Mouse (Mus musculus): ENCODE measurements around the gene Tbc1d22b. TPM values are rescaled to one million over a fixed set of nuclear protein-coding genes. Genes with fewer than 3 reads are reported as not detected.
A peak's percentile ranks its signal among the peaks of the same experiment; 100 is the strongest.

Gene Tbc1d22b
- polyA plus RNA-seq, 1 experiment from 2014 or later, result 27.7 TPM

DNA sequence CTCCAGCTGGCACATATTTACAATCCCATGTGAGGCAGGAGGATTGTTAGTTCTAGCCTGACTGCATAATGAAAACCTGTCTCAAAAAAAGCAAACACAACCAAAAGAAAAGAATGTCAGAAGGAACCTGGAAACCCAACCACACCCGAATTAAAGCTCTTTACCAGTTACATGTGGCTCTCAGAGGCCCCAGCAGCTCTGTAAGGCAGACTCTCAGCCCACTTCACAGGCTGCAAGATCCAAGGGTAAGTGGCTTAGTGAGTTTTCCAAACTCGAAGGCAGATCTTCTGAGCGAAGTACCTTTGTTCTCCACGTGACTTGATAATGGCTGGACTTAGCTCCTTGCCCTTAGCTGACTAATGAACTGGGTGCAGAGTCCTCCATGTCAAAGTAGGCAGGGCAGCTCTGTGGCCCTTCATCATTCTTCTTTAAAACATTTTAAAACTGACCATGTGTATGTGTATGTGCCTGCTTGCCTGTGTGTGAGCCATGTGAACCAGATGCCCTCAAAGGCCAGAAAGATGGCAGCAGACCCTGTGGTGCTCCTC is 30.1 kb downstream of the Tbc1d22b start:
- H3K4me2 ChIP-seq (ENCODE audit: low read length), result no peak overlapping the region
- WGBS, result 89% methylated on average over 4 of the region's 4 CpGs
- no peak for DNase-seq
- H3K36me3 ChIP-seq (ENCODE audit: control insufficient read depth, insufficient read depth, low read length), result peaks cover 83% of the 10 kb centered on the region
- no peaks in the 10 kb centered on the region for H3K4me1 ChIP-seq (ENCODE audit: control insufficient read depth, insufficient read depth, low read length)
- no peak overlapping the region for H3K4me3 ChIP-seq (replicated peaks; ENCODE audit: low read depth, low read length)
- H3K9ac ChIP-seq (replicated peaks; ENCODE audit: low read length), result no peak overlapping the region
- no peaks in the 10 kb centered on the region for H3K9me3 ChIP-seq (ENCODE audit: control insufficient read depth, low read length)
- H3K27ac ChIP-seq (replicated peaks; ENCODE audit: low read depth, low read length), result no peak overlapping the region
- no peaks in the 10 kb centered on the region for H3K27me3 ChIP-seq (ENCODE audit: control insufficient read depth, insufficient read depth, low read length)
- no peak for ATAC-seq (ENCODE audit: low FRiP score, low TSS enrichment)

GRCm38 (mm10) chr17:29583569-29583968 is 34.0 kb downstream of the Tbc1d22b start:
- no peak overlapping the region for H3K27ac ChIP-seq (replicated peaks; ENCODE audit: low read depth, low read length)
- WGBS, result 90% methylated on average over 5 of the region's 5 CpGs
- no peak for ATAC-seq (ENCODE audit: low FRiP score, low TSS enrichment)
- no peaks in the 10 kb centered on the region for H3K27me3 ChIP-seq (ENCODE audit: control insufficient read depth, insufficient read depth, low read length)
- no peak overlapping the region for H3K4me3 ChIP-seq (replicated peaks; ENCODE audit: low read depth, low read length)
- H3K9me3 ChIP-seq (ENCODE audit: control insufficient read depth, low read length), result no peaks in the 10 kb centered on the region
- peaks cover 50% of the 10 kb centered on the region for H3K36me3 ChIP-seq (ENCODE audit: control insufficient read depth, insufficient read depth, low read length)
- H3K9ac ChIP-seq (replicated peaks; ENCODE audit: low read length), result no peak overlapping the region
- H3K4me1 ChIP-seq (ENCODE audit: control insufficient read depth, insufficient read depth, low read length), result no peaks in the 10 kb centered on the region
- DNase-seq, result no peak
- no peak overlapping the region for H3K4me2 ChIP-seq (ENCODE audit: low read length)

- Histone ChIP-seq H3K4me2 (ENCODE audit: low read length) (no peak overlapping the region), H3K27ac (replicated peaks; ENCODE audit: low read depth, low read length) (no peak overlapping the region), H3K9me3 (ENCODE audit: control insufficient read depth, low read length) (no peaks in the 10 kb centered on the region), H3K36me3 (ENCODE audit: control insufficient read depth, insufficient read depth, low read length) (peaks cover 43% of the 10 kb centered on the region), H3K4me3 (replicated peaks; ENCODE audit: low read depth, low read length) (no peak overlapping the region), H3K27me3 (ENCODE audit: control insufficient read depth, insufficient read depth, low read length) (no peaks in the 10 kb centered on the region), H3K4me1 (ENCODE audit: control insufficient read depth, insufficient read depth, low read length) (0 out of 2 replicates have a peak, but pooled peaks cover 4% of the 10 kb centered on the region), H3K9ac (replicated peaks; ENCODE audit: low read length) (no peak overlapping the region)
- WGBS, result 87% methylated on average over 5 of the region's 5 CpGs
- DNase-seq (no peak), ATAC-seq (ENCODE audit: low FRiP score, low TSS enrichment) (no peak)
These were observed 34.7 kb downstream of the Tbc1d22b start for GRCm38 (mm10) chr17:29584306-29584705.

- Histone ChIP-seq H3K9me3 (ENCODE audit: control insufficient read depth, low read length) (no peaks in the 10 kb centered on the region), H3K4me2 (ENCODE audit: low read length) (no peak overlapping the region), H3K27ac (replicated peaks; ENCODE audit: low read depth, low read length) (no peak overlapping the region), H3K4me3 (replicated peaks; ENCODE audit: low read depth, low read length) (no peak overlapping the region), H3K27me3 (ENCODE audit: control insufficient read depth, insufficient read depth, low read length) (no peaks in the 10 kb centered on the region), H3K9ac (replicated peaks; ENCODE audit: low read length) (no peak overlapping the region), H3K4me1 (ENCODE audit: control insufficient read depth, insufficient read depth, low read length) (0 out of 2 replicates have a peak, but pooled peaks cover 5% of the 10 kb centered on the region), H3K36me3 (ENCODE audit: control insufficient read depth, insufficient read depth, low read length) (peaks cover 39% of the 10 kb centered on the region)
- WGBS, result 83% methylated on average over 3 of the region's 3 CpGs
- ATAC-seq (ENCODE audit: low FRiP score, low TSS enrichment) (no peak), DNase-seq (no peak)
These were observed 35.2 kb downstream of the Tbc1d22b start for GRCm38 (mm10) chr17:29584737-29585136.

GRCm38 (mm10) chr17:29585446-29585845 is 35.9 kb downstream of the Tbc1d22b start:
- no peak overlapping the region for H3K4me2 ChIP-seq (ENCODE audit: low read length)
- ATAC-seq (ENCODE audit: low FRiP score, low TSS enrichment) (no peak), DNase-seq (no peak)
- H3K9ac ChIP-seq (replicated peaks; ENCODE audit: low read length), result no peak overlapping the region
- no peaks in the 10 kb centered on the region for H3K27me3 ChIP-seq (ENCODE audit: control insufficient read depth, insufficient read depth, low read length)
- no peak overlapping the region for H3K27ac ChIP-seq (replicated peaks; ENCODE audit: low read depth, low read length)
- H3K4me1 ChIP-seq (ENCODE audit: control insufficient read depth, insufficient read depth, low read length), result 0 out of 2 replicates have a peak, but pooled peaks cover 5% of the 10 kb centered on the region
- no peak overlapping the region for H3K4me3 ChIP-seq (replicated peaks; ENCODE audit: low read depth, low read length)
- H3K9me3 ChIP-seq (ENCODE audit: control insufficient read depth, low read length), result no peaks in the 10 kb centered on the region
- 93% methylated on average over 6 of the region's 6 CpGs for WGBS
- H3K36me3 ChIP-seq (ENCODE audit: control insufficient read depth, insufficient read depth, low read length), result peaks cover 32% of the 10 kb centered on the region

GRCm38 (mm10) chr17:29586921-29587320 is 37.3 kb downstream of the Tbc1d22b start:
- 90% methylated on average over 9 of the region's 9 CpGs for WGBS
- H3K4me2 ChIP-seq (ENCODE audit: low read length), result no peak overlapping the region
- no peak for DNase-seq

GRCm38 (mm10) chr17:29589221-29589898 is 39.8 kb downstream of the Tbc1d22b start:
- ATAC-seq (ENCODE audit: low FRiP score, low TSS enrichment) (no peak), DNase-seq (peak; percentile 62)
- H3K9ac ChIP-seq (replicated peaks; ENCODE audit: low read length), result no peak overlapping the region
- H3K4me1 ChIP-seq (ENCODE audit: control insufficient read depth, insufficient read depth, low read length), result 0 out of 2 replicates have a peak, but pooled peaks cover 5% of the 10 kb centered on the region
- 40% methylated on average over 11 of the region's 11 CpGs for WGBS
- peaks cover 3% of the 10 kb centered on the region for H3K36me3 ChIP-seq (ENCODE audit: control insufficient read depth, insufficient read depth, low read length)
- H3K9me3 ChIP-seq (ENCODE audit: control insufficient read depth, low read length), result no peaks in the 10 kb centered on the region
- no peaks in the 10 kb centered on the region for H3K27me3 ChIP-seq (ENCODE audit: control insufficient read depth, insufficient read depth, low read length)
- no peak overlapping the region for H3K4me2 ChIP-seq (ENCODE audit: low read length)
- H3K4me3 ChIP-seq (replicated peaks; ENCODE audit: low read depth, low read length), result no peak overlapping the region
- H3K27ac ChIP-seq (replicated peaks; ENCODE audit: low read depth, low read length), result peak overlapping the region; percentile 66

More at GRCm38 (mm10) chr17:29586921-29587320, 37.3 kb downstream of the Tbc1d22b start:
- H3K4me1 ChIP-seq (ENCODE audit: control insufficient read depth, insufficient read depth, low read length), result 0 out of 2 replicates have a peak, but pooled peaks cover 5% of the 10 kb centered on the region
- no peak overlapping the region for H3K9ac ChIP-seq (replicated peaks; ENCODE audit: low read length)
- H3K27ac ChIP-seq (replicated peaks; ENCODE audit: low read depth, low read length), result no peak overlapping the region
- ATAC-seq (ENCODE audit: low FRiP score, low TSS enrichment), result no peak
- H3K4me3 ChIP-seq (replicated peaks; ENCODE audit: low read depth, low read length), result no peak overlapping the region
- H3K27me3 ChIP-seq (ENCODE audit: control insufficient read depth, insufficient read depth, low read length), result no peaks in the 10 kb centered on the region
- H3K36me3 ChIP-seq (ENCODE audit: control insufficient read depth, insufficient read depth, low read length), result peaks cover 18% of the 10 kb centered on the region
- H3K9me3 ChIP-seq (ENCODE audit: control insufficient read depth, low read length), result no peaks in the 10 kb centered on the region

GRCm38 (mm10) chr17:29595891-29596770 is 46.5 kb downstream of the Tbc1d22b start:
- Histone ChIP-seq H3K4me3 (replicated peaks; ENCODE audit: low read depth, low read length) (no peak overlapping the region), H3K27ac (replicated peaks; ENCODE audit: low read depth, low read length) (no peak overlapping the region), H3K9me3 (ENCODE audit: control insufficient read depth, low read length) (no peaks in the 10 kb centered on the region), H3K36me3 (ENCODE audit: control insufficient read depth, insufficient read depth, low read length) (peaks cover 44% of the 10 kb centered on the region), H3K9ac (replicated peaks; ENCODE audit: low read length) (no peak overlapping the region), H3K27me3 (ENCODE audit: control insufficient read depth, insufficient read depth, low read length) (no peaks in the 10 kb centered on the region), H3K4me2 (ENCODE audit: low read length) (no peak overlapping the region), H3K4me1 (ENCODE audit: control insufficient read depth, insufficient read depth, low read length) (no peaks in the 10 kb centered on the region)
- ATAC-seq (ENCODE audit: low FRiP score, low TSS enrichment), result no peak
- DNase-seq, result no peak
- 74% methylated on average over 15 of the region's 15 CpGs for WGBS

Data from midbrain, embryonic 14.5 days (tissue).